Mouse (Mus musculus): ENCODE results near the gene Il31ra.

DNA sequence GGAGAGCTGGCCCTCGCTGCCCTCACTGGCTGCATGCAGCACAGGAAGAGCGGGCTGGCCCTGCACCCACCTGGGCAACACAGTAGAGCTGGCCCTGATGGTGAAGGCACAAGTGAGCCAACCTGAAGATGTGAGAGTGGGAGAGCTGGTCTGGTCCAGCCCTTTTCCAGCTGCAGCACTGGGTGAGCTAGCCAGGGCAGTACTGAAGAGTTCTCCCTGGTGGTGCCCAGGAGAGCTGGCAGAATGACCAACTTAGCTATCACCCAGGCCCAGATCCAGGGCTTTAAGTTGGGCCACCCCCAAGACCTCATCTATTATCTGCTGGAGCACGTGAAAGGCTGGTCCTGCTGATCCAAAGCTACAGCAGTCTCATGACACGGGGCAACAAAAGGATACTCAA, 45.0 kb upstream of the Il31ra start:
- TF ChIP-seq CTCF (IDR thresholded peaks at IDR 0.05; ENCODE audit: extremely low read depth, insufficient read depth, insufficient read length, insufficient replicate concordance) (no peak), POLR2A (IDR thresholded peaks at IDR 0.05; ENCODE audit: low read depth, low read length) (no peak)

Measured in spleen, adult 2 months (tissue).